Mouse (Mus musculus) induced T-regulatory cell, adult 2 months (primary cell): Measurements from ENCODE around the gene Ctnna3.
"Not testable (repeated sequence)": the region's sequence is repeated elsewhere in the genome, so short reads cannot be mapped to it uniquely, and the experiment has no call there.

Source experiments
- DNase-seq: peaks from one replicate; pipeline ENCODE4 v3.0.0-alpha.2; 2012; ENCODE audit warnings: low read depth

Gene Ctnna3

GRCm38 (mm10) chr10:64901726-64902125 is 1471.8 kb downstream of the Ctnna3 start:
- DNase-seq: no peak

GRCm38 (mm10) chr10:64940975-64941374 is 1511.1 kb downstream of the Ctnna3 start:
- DNase-seq: no peak

GRCm38 (mm10) chr10:64958391-64958790 is 1528.5 kb downstream of the Ctnna3 start:
- DNase-seq: no peak

- no peak for DNase-seq
Measured at GRCm38 (mm10) chr10:64992871-64993270, 1563.0 kb downstream of the Ctnna3 start.

- no peak for DNase-seq
Measured at GRCm38 (mm10) chr10:65013525-65013924, 1583.6 kb downstream of the Ctnna3 start.

GRCm38 (mm10) chr10:65022667-65023066 is 1592.8 kb downstream of the Ctnna3 start:
- no peak for DNase-seq

GRCm38 (mm10) chr10:65033516-65033915 is 1603.6 kb downstream of the Ctnna3 start:
- not testable (repeated sequence) for DNase-seq
